Mouse (Mus musculus) G1E (cell line): ENCODE results near the gene Klhdc8a.

Source experiments
- CTCF ChIP-seq: IDR thresholded peaks from 2 replicates; pipeline ENCODE4 v1.5.1; 2012; ENCODE audit warnings: low read depth, low read length, inconsistent platforms, mixed read lengths
- TAL1 ChIP-seq: conservative IDR thresholded peaks from 2 replicates; pipeline ENCODE4 v1.6.1; 2012; ENCODE audit warnings: low read depth, low read length, inconsistent platforms, mixed read lengths

DNA sequence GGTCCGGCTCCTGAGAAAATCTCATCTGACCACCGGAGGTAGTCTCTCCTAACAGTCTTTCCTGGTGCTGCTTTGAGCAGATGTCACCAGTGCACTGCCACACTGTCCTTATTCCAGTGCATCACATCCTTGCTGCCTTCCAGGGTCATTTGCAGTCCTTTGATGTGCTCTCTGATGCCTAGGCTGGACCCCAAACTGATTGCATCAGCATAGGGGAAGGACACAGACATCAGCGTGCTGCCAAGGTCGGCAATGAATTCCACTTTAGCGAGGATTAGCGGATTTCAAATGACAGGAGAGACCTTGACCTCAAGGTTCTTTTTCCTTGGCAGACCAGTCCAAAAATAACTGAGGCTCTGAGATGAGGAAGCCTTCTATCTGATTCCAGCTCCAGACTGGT, 21.3 kb upstream of the Klhdc8a start:
- TF ChIP-seq CTCF (no peak), TAL1 (no peak)
